Mouse (Mus musculus): ENCODE data around the gene Agbl1. TPM values are rescaled to one million over a fixed set of nuclear protein-coding genes. Genes with fewer than 3 reads are reported as not detected.

The Agbl1 gene
- polyA plus RNA-seq, 1 experiment = not detected

DNA sequence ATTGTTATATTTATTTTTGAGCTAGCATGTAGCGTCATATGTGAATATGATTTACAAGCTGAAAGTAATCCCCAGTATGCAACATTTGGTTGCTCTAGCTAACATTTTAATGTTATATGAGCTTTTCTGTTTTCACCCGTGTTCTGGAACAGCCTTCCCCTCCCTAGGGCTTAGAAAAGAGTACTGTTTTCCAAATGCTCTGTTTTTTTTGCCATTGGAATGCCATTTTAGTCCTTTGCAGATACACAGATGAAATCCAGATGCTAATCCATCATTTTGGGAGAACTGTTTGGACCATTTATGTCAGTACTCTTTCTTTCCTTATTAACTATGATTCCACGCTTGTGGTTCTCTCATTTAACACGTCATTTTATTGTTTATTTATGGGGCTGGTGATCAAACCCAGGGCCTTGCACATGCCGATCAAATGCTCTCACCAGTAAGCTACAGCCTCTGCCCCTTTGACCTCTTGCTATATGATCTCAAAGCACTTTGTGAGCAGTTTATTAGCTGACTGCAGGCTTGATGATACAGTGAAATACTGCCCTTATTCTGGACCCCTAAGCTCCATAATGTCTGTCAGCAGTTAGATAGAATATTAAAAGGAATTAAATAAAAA lies 547.7 kb downstream of the Agbl1 start:
- no peak overlapping the region for H3K27ac ChIP-seq (ENCODE audit: insufficient read depth, low read depth, low read length)
- TF ChIP-seq POLR2A (IDR thresholded peaks at IDR 0.05; ENCODE audit: borderline replicate concordance, low read depth, low read length) (no peak), CTCF (IDR thresholded peaks at IDR 0.05; ENCODE audit: low read depth, low read length) (no peak)
- no peak overlapping the region for H3K4me3 ChIP-seq (ENCODE audit: insufficient read depth, low read length)
- no peaks in the 10 kb centered on the region for H3K4me1 ChIP-seq (ENCODE audit: control insufficient read depth, insufficient read depth, low read length)

DNA sequence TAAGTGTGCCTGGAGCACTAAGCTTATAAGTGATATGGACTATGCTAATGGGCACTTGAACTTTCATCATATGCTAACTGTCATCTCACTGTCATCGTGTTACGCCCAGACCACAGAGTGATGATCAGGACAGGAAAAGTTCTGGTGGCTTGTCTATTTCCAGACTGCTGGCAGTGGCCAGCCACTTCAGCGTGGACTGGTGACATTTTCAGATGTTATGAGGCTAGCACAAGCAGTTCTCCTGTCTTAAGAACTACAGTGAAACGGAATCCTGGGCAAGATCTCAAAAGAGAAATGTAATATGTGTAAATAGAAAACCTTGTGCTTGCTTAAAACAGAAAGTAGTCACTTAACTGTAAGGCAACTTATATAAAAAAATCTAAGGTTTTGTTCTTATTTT lies 550.8 kb downstream of the Agbl1 start:
- H3K4me3 ChIP-seq (ENCODE audit: insufficient read depth, low read length) = no peak overlapping the region
- no peak for TF ChIP-seq POLR2A (IDR thresholded peaks at IDR 0.05; ENCODE audit: borderline replicate concordance, low read depth, low read length)
- no peak for TF ChIP-seq CTCF (IDR thresholded peaks at IDR 0.05; ENCODE audit: low read depth, low read length)
- H3K27ac ChIP-seq (ENCODE audit: insufficient read depth, low read depth, low read length) = no peak overlapping the region
- H3K4me1 ChIP-seq (ENCODE audit: control insufficient read depth, insufficient read depth, low read length) = no peaks in the 10 kb centered on the region

- H3K27ac ChIP-seq (ENCODE audit: insufficient read depth, low read depth, low read length) = no peak overlapping the region
- no peaks in the 10 kb centered on the region for H3K4me1 ChIP-seq (ENCODE audit: control insufficient read depth, insufficient read depth, low read length)
- H3K4me3 ChIP-seq (ENCODE audit: insufficient read depth, low read length) = no peak overlapping the region
- TF ChIP-seq POLR2A (IDR thresholded peaks at IDR 0.05; ENCODE audit: borderline replicate concordance, low read depth, low read length) (no peak), CTCF (IDR thresholded peaks at IDR 0.05; ENCODE audit: low read depth, low read length) (no peak)
Measured at GRCm38 (mm10) chr7:76788561-76789306, 559.0 kb downstream of the Agbl1 start.

DNA sequence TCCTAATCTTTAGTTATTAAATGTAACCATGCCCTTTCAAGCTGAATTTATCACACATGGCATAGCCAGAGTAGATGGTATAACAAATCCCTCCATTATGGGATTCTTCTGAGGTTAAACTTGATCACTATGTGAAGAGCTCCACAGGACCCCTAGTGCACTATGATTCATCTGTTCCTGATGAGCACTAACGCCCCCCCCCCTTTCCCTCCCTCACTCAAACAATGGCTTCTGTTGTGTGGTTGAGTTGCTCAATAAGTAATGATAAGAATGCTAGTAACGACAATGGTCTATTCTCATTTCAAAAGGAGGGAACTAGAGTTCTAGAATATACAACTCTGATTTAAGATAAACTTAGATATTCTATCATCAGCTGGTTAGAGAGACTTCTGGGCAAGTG lies 560.4 kb downstream of the Agbl1 start:
- TF ChIP-seq CTCF (IDR thresholded peaks at IDR 0.05; ENCODE audit: low read depth, low read length) = no peak
- TF ChIP-seq POLR2A (IDR thresholded peaks at IDR 0.05; ENCODE audit: borderline replicate concordance, low read depth, low read length) = no peak
- H3K27ac ChIP-seq (ENCODE audit: insufficient read depth, low read depth, low read length) = no peak overlapping the region

DNA sequence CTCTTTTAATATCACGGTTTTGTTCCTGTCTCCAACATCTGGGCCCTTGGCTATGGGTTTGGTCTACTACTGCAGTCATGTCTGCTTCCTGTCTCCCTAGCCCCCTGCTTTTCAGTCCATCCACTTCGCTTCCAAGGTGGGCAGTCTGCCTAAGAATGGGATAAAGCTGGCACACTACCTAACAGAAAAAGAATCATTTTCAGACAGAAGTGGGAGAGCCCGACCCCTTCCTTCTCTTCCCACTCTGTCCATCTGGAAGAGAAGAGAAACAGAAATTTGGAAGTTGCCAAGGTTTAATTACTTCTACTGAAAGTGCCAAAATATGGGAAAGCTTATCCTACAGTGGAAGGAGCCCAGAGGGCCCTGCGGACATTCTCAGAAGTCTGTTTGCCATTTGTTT lies 561.6 kb downstream of the Agbl1 start:
- H3K27ac ChIP-seq (ENCODE audit: insufficient read depth, low read depth, low read length) = no peak overlapping the region
- no peaks in the 10 kb centered on the region for H3K4me1 ChIP-seq (ENCODE audit: control insufficient read depth, insufficient read depth, low read length)
- no peak for TF ChIP-seq POLR2A (IDR thresholded peaks at IDR 0.05; ENCODE audit: borderline replicate concordance, low read depth, low read length)
- no peak for TF ChIP-seq CTCF (IDR thresholded peaks at IDR 0.05; ENCODE audit: low read depth, low read length)
- H3K4me3 ChIP-seq (ENCODE audit: insufficient read depth, low read length) = no peak overlapping the region

More for the DNA sequence above, 560.4 kb downstream of the Agbl1 start:
- Histone ChIP-seq H3K4me3 (ENCODE audit: insufficient read depth, low read length) (no peak overlapping the region), H3K4me1 (ENCODE audit: control insufficient read depth, insufficient read depth, low read length) (no peaks in the 10 kb centered on the region)

- H3K4me3 ChIP-seq (ENCODE audit: insufficient read depth, low read length) = no peak overlapping the region
- no peak for TF ChIP-seq POLR2A (IDR thresholded peaks at IDR 0.05; ENCODE audit: borderline replicate concordance, low read depth, low read length)
- no peak for TF ChIP-seq CTCF (IDR thresholded peaks at IDR 0.05; ENCODE audit: low read depth, low read length)
- no peak overlapping the region for H3K27ac ChIP-seq (ENCODE audit: insufficient read depth, low read depth, low read length)
- no peaks in the 10 kb centered on the region for H3K4me1 ChIP-seq (ENCODE audit: control insufficient read depth, insufficient read depth, low read length)
Measured at GRCm38 (mm10) chr7:76810003-76810402, 580.3 kb downstream of the Agbl1 start.

GRCm38 (mm10) chr7:76820571-76820970 lies 590.9 kb downstream of the Agbl1 start:
- Histone ChIP-seq H3K27ac (ENCODE audit: insufficient read depth, low read depth, low read length) (no peak overlapping the region), H3K4me1 (ENCODE audit: control insufficient read depth, insufficient read depth, low read length) (no peaks in the 10 kb centered on the region), H3K4me3 (ENCODE audit: insufficient read depth, low read length) (no peak overlapping the region)
- TF ChIP-seq CTCF (IDR thresholded peaks at IDR 0.05; ENCODE audit: low read depth, low read length) (no peak), POLR2A (IDR thresholded peaks at IDR 0.05; ENCODE audit: borderline replicate concordance, low read depth, low read length) (no peak)

- Histone ChIP-seq H3K4me1 (ENCODE audit: control insufficient read depth, insufficient read depth, low read length) (no peaks in the 10 kb centered on the region), H3K27ac (ENCODE audit: insufficient read depth, low read depth, low read length) (no peak overlapping the region), H3K4me3 (ENCODE audit: insufficient read depth, low read length) (no peak overlapping the region)
- TF ChIP-seq POLR2A (IDR thresholded peaks at IDR 0.05; ENCODE audit: borderline replicate concordance, low read depth, low read length) (no peak), CTCF (IDR thresholded peaks at IDR 0.05; ENCODE audit: low read depth, low read length) (no peak)
Measured at GRCm38 (mm10) chr7:76842146-76842545, 612.5 kb downstream of the Agbl1 start.

DNA sequence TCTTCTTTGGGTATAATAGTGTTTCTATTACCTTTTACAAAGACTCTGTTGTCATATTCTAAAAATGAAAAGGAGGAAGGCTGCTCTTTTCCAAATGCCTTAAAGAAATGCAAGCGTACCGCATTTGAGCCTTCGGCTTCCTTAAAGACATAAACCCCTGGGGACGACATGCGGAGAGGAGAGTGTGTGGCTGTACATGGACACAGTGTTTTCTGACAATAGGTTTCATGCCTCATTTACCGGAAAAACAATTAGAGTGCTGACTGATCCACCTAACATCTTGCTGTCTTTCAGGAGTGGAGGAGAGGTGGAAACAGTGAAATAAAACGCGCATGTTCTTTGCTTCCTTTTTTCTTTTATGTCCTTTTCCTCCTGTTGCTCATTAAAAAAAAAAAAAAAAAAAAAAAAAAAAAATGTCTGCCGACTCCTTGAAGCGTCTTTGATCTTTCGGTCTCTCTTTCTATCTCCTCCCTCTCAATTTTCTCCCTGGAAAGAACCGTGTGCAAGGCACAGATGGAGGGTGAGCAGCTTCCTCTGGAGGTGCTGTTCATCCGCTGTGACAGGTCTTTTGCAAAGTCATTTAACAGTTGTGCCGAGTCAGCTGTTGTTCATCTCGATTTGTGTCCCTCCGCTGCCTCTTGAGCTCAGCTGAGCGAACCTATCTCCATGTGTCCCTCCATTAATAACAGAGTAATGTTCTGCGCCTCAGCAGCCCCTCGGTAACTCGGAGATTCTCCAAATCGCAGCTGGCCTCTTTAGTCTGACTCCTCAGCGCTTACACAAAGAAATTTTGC lies 659.9 kb downstream of the Agbl1 start:
- TF ChIP-seq CTCF (IDR thresholded peaks at IDR 0.05; ENCODE audit: low read depth, low read length) = no peak
- no peak for TF ChIP-seq POLR2A (IDR thresholded peaks at IDR 0.05; ENCODE audit: borderline replicate concordance, low read depth, low read length)
- H3K4me1 ChIP-seq (ENCODE audit: control insufficient read depth, insufficient read depth, low read length) = no peaks in the 10 kb centered on the region
- H3K27ac ChIP-seq (ENCODE audit: insufficient read depth, low read depth, low read length) = no peak overlapping the region
- H3K4me3 ChIP-seq (ENCODE audit: insufficient read depth, low read length) = no peak overlapping the region

DNA sequence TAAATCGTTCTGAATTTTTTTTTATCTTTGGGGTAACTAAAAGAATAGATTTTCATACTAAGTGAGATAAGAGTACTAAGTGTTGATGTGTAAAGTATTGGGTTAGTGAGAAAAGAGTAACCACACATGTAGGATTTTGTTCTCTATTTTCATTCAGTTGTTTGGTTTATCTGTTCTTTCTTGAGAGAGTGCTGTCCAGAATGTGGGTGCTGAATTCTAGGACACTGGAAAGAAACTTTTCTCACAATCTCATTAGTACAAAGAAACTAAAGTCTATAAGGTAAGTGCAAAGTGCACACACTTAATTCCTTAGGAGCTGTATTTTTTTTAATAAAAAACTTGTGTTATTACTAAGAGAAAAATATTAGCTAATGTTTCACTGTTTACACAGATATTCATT lies 674.4 kb downstream of the Agbl1 start:
- H3K4me3 ChIP-seq (ENCODE audit: insufficient read depth, low read length) = no peak overlapping the region

More for the DNA sequence above, 674.4 kb downstream of the Agbl1 start:
- no peak overlapping the region for H3K27ac ChIP-seq (ENCODE audit: insufficient read depth, low read depth, low read length)
- no peaks in the 10 kb centered on the region for H3K4me1 ChIP-seq (ENCODE audit: control insufficient read depth, insufficient read depth, low read length)
- TF ChIP-seq POLR2A (IDR thresholded peaks at IDR 0.05; ENCODE audit: borderline replicate concordance, low read depth, low read length) = no peak
- no peak for TF ChIP-seq CTCF (IDR thresholded peaks at IDR 0.05; ENCODE audit: low read depth, low read length)
